Mouse (Mus musculus) kidney, postnatal 0 days (tissue): ENCODE results near the gene Ndufb10. TPM values are rescaled to one million over a fixed set of nuclear protein-coding genes. Genes with fewer than 3 reads are reported as not detected.

Source experiments
- ATAC-seq: fragments of 200-750 bp; cut with Nextera tagmentation; replicated peaks from 2 replicates; pipeline ENCODE4 v1.8.0; 2017; ENCODE audit warnings: low read depth, moderate number of reproducible peaks, moderate TSS enrichment, moderate library complexity; ENCODE audit not compliant: low FRiP score
- DNase-seq: peaks from one replicate; pipeline ENCODE4 v3.0.0-alpha.2; 2016; ENCODE audit warnings: low spot score
- H3K27ac ChIP-seq: fragments of 300-500 bp; sonication (generic); 2 replicates; pipeline ENCODE4 v1.5.1; 2014; ENCODE audit warnings: mild to moderate bottlenecking
- H3K27me3 ChIP-seq: fragments of 300-500 bp; sonication (generic); 2 replicates; pipeline ENCODE4 v1.6.1; 2014; ENCODE audit warnings: low read length, mixed read lengths; ENCODE audit not compliant: insufficient read depth
- H3K36me3 ChIP-seq: fragments of 300-500 bp; sonication (generic); 2 replicates; pipeline ENCODE4 v1.6.1; 2014; ENCODE audit warnings: low read length, mixed read lengths; ENCODE audit not compliant: insufficient read depth
- H3K4me1 ChIP-seq: fragments of 300-500 bp; sonication (generic); replicated peaks from 2 replicates; pipeline ENCODE4 v1.6.1; 2014; ENCODE audit warnings: antibody characterized with exemption, low read length, mixed read lengths; ENCODE audit not compliant: insufficient read depth
- H3K4me2 ChIP-seq: fragments of 300-500 bp; sonication (generic); 2 replicates; pipeline ENCODE4 v1.6.1; 2014; ENCODE audit warnings: mild to moderate bottlenecking, low read length, moderate library complexity, mixed read lengths
- H3K4me3 ChIP-seq: fragments of 300-500 bp; sonication (generic); replicated peaks from 2 replicates; pipeline ENCODE4 v1.5.1; 2014; ENCODE audit warnings: low read depth, low read length
- H3K9ac ChIP-seq: fragments of 300-500 bp; sonication (generic); 2 replicates; pipeline ENCODE4 v1.6.1; 2014; ENCODE audit warnings: low read depth, low read length
- H3K9me3 ChIP-seq: fragments of 300-500 bp; sonication (generic); replicated peaks from 2 replicates; pipeline ENCODE4 v1.6.1; 2016; ENCODE audit warnings: low read length, inconsistent platforms, mixed read lengths
- CTCF ChIP-seq: IDR thresholded peaks from 2 replicates; pipeline ENCODE4 v1.5.1; 2016; ENCODE audit warnings: antibody characterized with exemption, low read depth, mild to moderate bottlenecking, moderate library complexity
- WGBS: fragments of 180-500 bp; shearing (Covaris S2); extraction: QIAGEN DNeasy Blood & Tissue Kit; methylation state at CpG from one replicate; pipeline ENCODE4 v1.1.7; 2014; 5-methylcytosine and 5-hydroxymethylcytosine counted together
- polyA plus RNA-seq: library from polyadenylated mRNA; unstranded; fragments of >200 nt; fragmentation: Nextera tagmentation; extraction: Ambion mirVana; gene quantifications from 2 replicates; pipeline ENCODE4 v1.2.1, GENCODE M21; 2015

The Ndufb10 gene
- polyA plus RNA-seq, 1 experiment from 2014 or later = 419 TPM

DNA sequence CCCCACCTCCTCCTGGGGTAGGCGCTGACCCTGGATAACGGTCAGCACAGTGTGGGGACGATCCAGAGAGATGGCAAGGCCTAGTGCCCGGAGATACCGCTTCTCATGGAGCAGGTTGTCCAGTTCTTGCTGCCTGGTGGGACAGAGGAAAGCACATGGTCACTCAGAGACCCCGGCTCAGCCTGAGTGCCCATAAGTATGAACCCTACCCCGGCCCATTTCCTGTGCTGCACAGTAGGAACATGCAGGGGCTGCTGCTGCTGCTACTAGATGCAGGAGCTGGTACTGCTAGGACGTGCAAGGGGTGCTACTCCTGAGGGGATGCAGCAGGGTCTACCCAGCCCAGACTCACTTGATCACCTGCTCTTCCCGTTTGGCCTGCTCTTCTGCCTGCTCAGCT, 23.0 kb downstream of the Ndufb10 start:
- no peak for TF ChIP-seq CTCF
- H3K9me3 ChIP-seq = no peaks in the 10 kb centered on the region
- no peak overlapping the region for H3K4me3 ChIP-seq
- peaks cover 31% of the 10 kb centered on the region for H3K36me3 ChIP-seq
- ATAC-seq (no peak), DNase-seq (no peak)
- no peak overlapping the region for H3K27ac ChIP-seq
- H3K9ac ChIP-seq = 0 out of 2 replicates have a peak overlapping the region, but pooled peaks have one; percentile 18
- 86% methylated on average over 9 of the region's 9 CpGs for WGBS
- peaks cover 10% of the 10 kb centered on the region for H3K4me1 ChIP-seq
- no peaks in the 10 kb centered on the region for H3K27me3 ChIP-seq
- H3K4me2 ChIP-seq = no peak overlapping the region

DNA sequence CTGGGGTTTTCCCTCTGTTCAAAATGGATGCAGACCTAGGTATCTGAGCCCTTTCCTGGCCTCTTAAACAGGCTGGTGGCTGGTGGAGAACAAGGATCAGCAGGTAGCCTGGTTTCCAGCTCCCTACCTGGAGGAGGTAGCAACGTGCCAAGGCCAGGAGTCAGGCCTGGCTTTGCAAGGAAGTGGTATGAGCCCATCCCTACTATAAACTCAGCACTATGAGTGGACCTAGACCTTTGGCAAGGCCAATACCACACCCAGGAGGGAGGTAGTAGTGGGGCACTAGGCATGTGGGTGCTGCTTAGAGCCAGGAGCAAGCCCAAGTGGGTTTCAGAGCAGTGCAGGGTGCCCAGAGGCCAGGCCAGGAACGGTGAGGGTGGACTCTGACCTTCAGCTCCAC, 24.8 kb downstream of the Ndufb10 start:
- Histone ChIP-seq H3K36me3 (peaks cover 29% of the 10 kb centered on the region), H3K27me3 (no peaks in the 10 kb centered on the region)
- 86% methylated on average over 2 of the region's 2 CpGs for WGBS

DNA sequence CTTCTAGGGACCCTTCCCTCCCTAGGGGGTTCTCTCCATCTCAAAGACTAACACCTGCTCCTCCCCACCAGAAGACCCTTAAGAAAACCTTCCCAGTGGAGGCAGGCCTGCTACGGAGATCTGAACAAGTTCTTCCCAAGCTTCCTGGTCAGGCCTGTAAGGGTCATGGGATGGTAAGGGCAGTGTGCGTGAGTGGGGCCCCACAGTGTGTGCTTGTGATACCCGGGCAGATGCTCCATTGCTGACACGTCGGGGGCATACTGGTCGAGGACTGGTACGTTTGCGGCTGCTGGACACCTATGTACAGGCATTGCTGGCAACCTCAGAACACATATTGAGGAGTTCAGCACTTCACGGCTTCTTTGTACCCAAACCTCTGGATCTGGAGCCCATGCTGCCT, 25.6 kb downstream of the Ndufb10 start:
- DNase-seq (no peak), ATAC-seq (no peak)
- no peak overlapping the region for H3K4me2 ChIP-seq
- no peaks in the 10 kb centered on the region for H3K9me3 ChIP-seq
- TF ChIP-seq CTCF = no peak
- WGBS = 71% methylated on average over 9 of the region's 9 CpGs
- no peak overlapping the region for H3K9ac ChIP-seq
- H3K36me3 ChIP-seq = peaks cover 21% of the 10 kb centered on the region
- peaks cover 15% of the 10 kb centered on the region for H3K4me1 ChIP-seq
- H3K27ac ChIP-seq = no peak overlapping the region
- H3K27me3 ChIP-seq = no peaks in the 10 kb centered on the region
- H3K4me3 ChIP-seq = no peak overlapping the region

More for the DNA sequence above, 24.8 kb downstream of the Ndufb10 start:
- no peak for DNase-seq
- no peak overlapping the region for H3K9ac ChIP-seq
- ATAC-seq = no peak
- no peak for TF ChIP-seq CTCF
- H3K4me1 ChIP-seq = peaks cover 15% of the 10 kb centered on the region
- no peak overlapping the region for H3K4me3 ChIP-seq
- no peak overlapping the region for H3K27ac ChIP-seq
- no peaks in the 10 kb centered on the region for H3K9me3 ChIP-seq
- H3K4me2 ChIP-seq = no peak overlapping the region

DNA sequence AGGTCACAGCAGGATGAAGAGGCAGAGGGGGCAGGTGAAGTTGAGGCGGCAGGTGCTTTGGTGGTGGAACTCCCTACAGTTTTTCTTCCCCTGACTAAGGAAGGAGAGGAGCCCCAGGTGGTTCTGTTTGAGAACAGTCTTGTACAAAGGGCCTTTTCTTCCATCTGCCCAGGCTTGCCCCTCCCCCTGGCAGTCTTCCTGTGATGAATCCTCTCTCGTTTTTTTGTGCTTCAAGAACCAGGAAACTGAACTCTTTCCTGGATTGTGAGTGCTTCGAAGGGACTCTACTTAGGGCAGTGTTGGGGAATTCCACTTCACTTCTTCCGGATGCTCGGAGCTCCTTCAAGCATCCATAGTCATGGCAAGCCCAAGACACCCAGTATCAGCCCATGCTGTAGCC, 26.3 kb downstream of the Ndufb10 start:
- no peaks in the 10 kb centered on the region for H3K27me3 ChIP-seq
- WGBS = 18% methylated on average over 5 of the region's 5 CpGs
- DNase-seq (peak; percentile 21), ATAC-seq (no peak)
- H3K4me2 ChIP-seq = no peak overlapping the region
- H3K36me3 ChIP-seq = peaks cover 24% of the 10 kb centered on the region
- no peak for TF ChIP-seq CTCF
- H3K27ac ChIP-seq = no peak overlapping the region
- no peak overlapping the region for H3K9ac ChIP-seq
- H3K9me3 ChIP-seq = no peaks in the 10 kb centered on the region
- H3K4me1 ChIP-seq = peaks cover 15% of the 10 kb centered on the region
- H3K4me3 ChIP-seq = no peak overlapping the region

DNA sequence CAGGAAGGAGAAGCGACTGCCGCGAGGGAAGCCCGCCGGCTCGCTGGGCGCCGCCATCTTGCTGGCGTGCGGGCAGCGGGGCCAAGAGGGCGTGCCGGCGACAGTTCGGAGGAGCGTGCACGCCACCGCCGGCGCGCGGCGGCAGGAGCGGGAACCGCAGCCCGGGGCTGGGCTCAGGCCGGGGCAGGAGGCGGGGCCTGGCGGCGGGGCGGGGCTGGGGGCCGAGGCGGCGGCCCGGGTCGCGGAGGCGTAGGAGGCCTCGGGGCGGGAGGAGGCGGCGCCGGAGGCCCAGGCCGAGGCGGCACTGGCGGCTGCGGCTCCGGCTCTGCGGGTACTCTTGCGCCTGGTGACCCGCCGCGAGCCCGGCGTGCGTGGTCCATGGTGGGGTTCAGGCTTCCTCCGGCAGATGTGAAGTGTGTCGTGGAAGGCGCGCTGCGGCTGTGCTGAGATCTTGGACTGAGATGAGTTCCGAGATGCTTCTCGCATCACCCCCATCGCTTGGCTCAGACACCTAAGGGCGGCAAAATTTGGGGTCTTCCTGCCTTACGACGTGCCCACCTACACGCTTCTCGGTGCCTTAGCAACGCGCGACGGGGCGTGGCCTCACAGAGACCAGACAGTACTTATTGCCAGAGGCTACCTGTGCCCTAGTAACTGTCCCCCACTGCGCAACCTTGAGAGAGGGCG, 28.1 kb downstream of the Ndufb10 start, which contains the start of the genes Gfer and Noxo1:
Gene Gfer (minus strand): TSS at position 146 of the 687 bp plus-strand sequence.
Gene Noxo1 (plus strand): TSS at position 224 of the 687 bp plus-strand sequence.
- peak; percentile 90 for DNase-seq
- peak within 1 kb of the TSS; percentile 80 for H3K9ac ChIP-seq

DNA sequence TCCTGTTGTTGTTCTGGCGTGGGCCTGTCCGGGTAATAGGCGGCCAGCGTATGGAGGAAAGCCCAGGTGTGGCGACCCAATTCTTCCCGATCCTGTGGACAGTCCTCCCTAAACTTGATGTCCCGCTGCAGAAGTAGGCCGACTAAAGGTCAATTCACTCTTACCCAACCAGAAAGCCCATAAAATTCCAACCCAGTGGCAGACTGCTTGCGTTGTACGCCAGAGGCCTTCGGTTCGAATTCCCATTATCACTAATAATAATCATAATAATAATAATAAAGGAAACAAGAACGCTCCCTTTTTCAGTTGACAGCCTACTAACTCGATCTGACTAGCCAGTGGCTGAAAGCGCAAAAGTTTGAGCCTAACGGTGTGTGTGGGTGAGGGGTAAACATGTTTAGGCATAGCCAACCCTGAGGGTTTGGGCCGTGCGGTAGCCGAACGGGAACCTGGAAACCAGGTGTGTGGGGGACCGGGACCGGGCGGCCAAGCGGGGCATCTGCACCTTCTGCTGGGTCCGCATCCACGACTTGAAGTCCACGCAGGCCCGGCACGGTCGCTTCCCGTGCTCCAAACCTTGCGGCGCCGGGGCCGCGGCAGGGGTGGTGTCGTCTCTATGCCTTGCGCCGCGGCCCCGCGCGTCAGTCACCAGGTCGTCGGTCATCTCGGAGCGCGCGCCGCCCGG, 28.8 kb downstream of the Ndufb10 start:
- WGBS = 3% methylated on average over 51 of the region's 51 CpGs
- no peak for TF ChIP-seq CTCF
- no peaks in the 10 kb centered on the region for H3K27me3 ChIP-seq
- peak overlapping the region; percentile 88 for H3K4me2 ChIP-seq
- peak overlapping the region; percentile 78 for H3K4me3 ChIP-seq
- H3K9ac ChIP-seq = peak overlapping the region; percentile 80
- peaks cover 17% of the 10 kb centered on the region for H3K36me3 ChIP-seq
- ATAC-seq = peak; percentile 8; the same call in 1 of the 2 replicates
- H3K9me3 ChIP-seq = no peaks in the 10 kb centered on the region
- DNase-seq = no peak
- peak overlapping the region; percentile 84 for H3K27ac ChIP-seq
- peaks cover 15% of the 10 kb centered on the region for H3K4me1 ChIP-seq

More for the DNA sequence above, 28.1 kb downstream of the Ndufb10 start, which contains the start of the genes Gfer and Noxo1:
- H3K36me3 ChIP-seq = peaks cover 23% of the 10 kb centered on the region
- peaks cover 15% of the 10 kb centered on the region for H3K4me1 ChIP-seq
- H3K27ac ChIP-seq = peak within 1 kb of the TSS; percentile 84
- H3K4me2 ChIP-seq = peak within 1 kb of the TSS; percentile 88
- under 1% methylated on average over 70 of the region's 76 CpGs for WGBS
- peak; percentile 88 for ATAC-seq
- H3K4me3 ChIP-seq = peak within 1 kb of the TSS; percentile 78
- H3K27me3 ChIP-seq = no peaks in the 10 kb centered on the region
- TF ChIP-seq CTCF = peak; percentile 20; the same call in 1 of the 2 replicates
- H3K9me3 ChIP-seq = no peaks in the 10 kb centered on the region
